ENCODE assay signal across 11 mouse cellular contexts in genomic region chr9:90011849-90012248, GRCm38 (mm10).
"Had no signal": no experiment of that assay in that cellular context is flagged by ENCODE, and none has a peak within 500 bp of the region (broad histone marks: within the 10 kb centered on the region; RNA-seq: fewer than 3 reads in every experiment).

No protein-coding gene starts in this region.

- H3K36me3 ChIP-seq: intestine, embryonic 15.5 days; limb, embryonic 13.5 days; midbrain, embryonic 10.5 days; midbrain, embryonic 15.5 days; neural tube, embryonic 12.5 days had no signal

- H3K4me2 ChIP-seq: hindbrain, embryonic 14.5 days; intestine, embryonic 15.5 days; limb, embryonic 13.5 days; midbrain, embryonic 15.5 days; neural tube, embryonic 12.5 days had no signal

- H3K9me3 ChIP-seq: intestine, embryonic 15.5 days; limb, embryonic 13.5 days; midbrain, embryonic 10.5 days; midbrain, embryonic 15.5 days; neural tube, embryonic 12.5 days had no signal

- H3K27me3 ChIP-seq: intestine, embryonic 15.5 days; limb, embryonic 13.5 days; midbrain, embryonic 15.5 days; neural tube, embryonic 12.5 days had no signal

- H3K27ac ChIP-seq: hindbrain, embryonic 14.5 days; intestine, embryonic 15.5 days; layer of hippocampus, adult 2 months; limb, embryonic 13.5 days; liver, embryonic 14.5 days; midbrain, embryonic 10.5 days; midbrain, embryonic 15.5 days; neural tube, embryonic 12.5 days; stomach, postnatal 0 days had no signal

- ATAC-seq: intestine, embryonic 15.5 days; midbrain, embryonic 15.5 days had no signal

- DNase-seq: left cerebral cortex, postnatal 4 days; thymus, postnatal 4 days had no signal

- H3K9ac ChIP-seq: hindbrain, embryonic 14.5 days; intestine, embryonic 15.5 days; limb, embryonic 13.5 days; liver, embryonic 14.5 days; midbrain, embryonic 15.5 days; neural tube, embryonic 12.5 days had no signal

- H3K4me1 ChIP-seq: intestine, embryonic 15.5 days; limb, embryonic 13.5 days; midbrain, embryonic 15.5 days; neural tube, embryonic 12.5 days had no signal

- H3K4me3 ChIP-seq: intestine, embryonic 15.5 days; layer of hippocampus, adult 2 months; limb, embryonic 13.5 days; midbrain, embryonic 10.5 days; midbrain, embryonic 15.5 days; neural tube, embryonic 12.5 days had no signal
